Mouse (Mus musculus) neutrophil, adult 5-6 weeks (primary cell): ENCODE data around the gene Gpr160. TPM values are rescaled to one million over a fixed set of nuclear protein-coding genes. Genes with fewer than 3 reads are reported as not detected.
A peak's percentile ranks its signal among the peaks of the same experiment; 100 is the strongest.
"Not testable (repeated sequence)": the region's sequence is repeated elsewhere in the genome, so short reads cannot be mapped to it uniquely, and the experiment has no call there.

Experiments used
- ATAC-seq: fragments of 151-379, 151-347 bp; 2 replicates; pipeline ENCODE4 v1.8.0; 2017; ENCODE audit warnings: mild to moderate bottlenecking, moderate TSS enrichment; ENCODE audit not compliant: insufficient number of reproducible peaks, poor library complexity, low FRiP score, severe bottlenecking; ENCODE audit errors: extremely low read depth
- total RNA-seq: library from RNA; stranded (forward); fragments of 200-1000 nt; gene quantifications from 2 replicates; pipeline ENCODE4 v1.2.3, GENCODE M21; 2017

The Gpr160 gene
- total RNA-seq, result 2.7 and 4.8 TPM in 2 replicates

DNA sequence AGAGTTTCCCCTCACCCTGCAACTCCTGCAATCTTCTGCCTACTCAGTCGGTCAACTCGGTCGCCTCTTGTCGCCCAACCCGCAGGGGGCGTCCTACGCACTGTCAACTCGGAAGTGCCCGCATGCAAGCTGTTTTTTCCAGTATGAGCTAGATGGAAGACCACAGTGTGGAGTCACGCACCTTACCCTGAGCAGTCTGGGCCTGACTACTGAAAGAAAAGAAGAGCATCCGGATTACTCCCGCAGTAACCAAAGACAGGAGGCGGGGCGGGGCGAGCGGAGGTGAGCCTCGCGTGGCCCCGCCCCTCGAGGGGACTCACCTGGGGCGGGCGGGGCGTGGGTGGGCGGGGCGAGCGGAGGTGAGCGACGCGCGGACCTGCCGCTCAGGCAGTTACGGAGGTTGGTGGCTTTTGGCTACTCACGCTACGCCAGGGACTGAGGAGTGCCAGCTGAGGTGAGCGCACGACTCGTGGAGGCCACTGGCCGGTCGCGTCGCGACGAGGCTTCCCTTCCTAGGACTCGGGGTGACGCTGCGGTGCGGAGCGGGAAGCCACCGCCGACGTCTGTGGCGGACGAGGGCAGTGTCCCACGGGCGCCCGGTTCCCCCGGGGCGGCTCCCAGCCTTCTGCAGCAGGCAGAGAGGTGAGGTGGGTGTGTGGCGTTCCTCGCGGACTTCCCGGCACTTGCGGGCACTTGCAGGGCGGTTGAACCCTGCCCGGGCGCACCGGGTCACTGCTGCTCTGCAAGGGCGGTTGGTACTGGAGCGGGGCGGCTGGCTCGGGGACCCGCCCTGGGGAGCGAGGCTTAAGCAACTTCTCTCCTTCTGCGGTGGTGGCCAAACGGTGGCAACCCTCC lies at the start of gene Gpr160:
Gpr160 (plus strand) TSS at position 347 of the 855 bp plus-strand sequence.
- ATAC-seq, result peak; percentile 75

DNA sequence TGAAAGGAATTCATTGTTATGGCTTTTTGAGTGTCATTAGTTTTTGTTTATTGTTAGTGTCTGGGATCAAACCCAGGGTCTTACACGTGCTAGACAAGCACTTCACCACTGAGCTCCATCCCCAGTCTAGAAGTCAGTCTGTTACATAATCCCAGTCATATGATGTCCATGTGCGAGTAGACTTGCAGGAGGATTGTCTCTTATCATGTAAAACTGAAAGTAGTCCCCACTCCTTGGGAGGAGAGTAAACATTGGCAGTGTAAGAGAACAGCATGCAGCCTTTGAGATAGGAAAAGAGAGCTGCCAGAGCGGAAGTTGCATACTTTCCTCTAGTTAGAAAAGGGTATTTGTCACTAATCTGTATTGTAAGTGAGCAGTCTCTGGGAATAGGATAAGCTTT lies 42.9 kb upstream of the Gpr160 start:
- ATAC-seq, result no peak

DNA sequence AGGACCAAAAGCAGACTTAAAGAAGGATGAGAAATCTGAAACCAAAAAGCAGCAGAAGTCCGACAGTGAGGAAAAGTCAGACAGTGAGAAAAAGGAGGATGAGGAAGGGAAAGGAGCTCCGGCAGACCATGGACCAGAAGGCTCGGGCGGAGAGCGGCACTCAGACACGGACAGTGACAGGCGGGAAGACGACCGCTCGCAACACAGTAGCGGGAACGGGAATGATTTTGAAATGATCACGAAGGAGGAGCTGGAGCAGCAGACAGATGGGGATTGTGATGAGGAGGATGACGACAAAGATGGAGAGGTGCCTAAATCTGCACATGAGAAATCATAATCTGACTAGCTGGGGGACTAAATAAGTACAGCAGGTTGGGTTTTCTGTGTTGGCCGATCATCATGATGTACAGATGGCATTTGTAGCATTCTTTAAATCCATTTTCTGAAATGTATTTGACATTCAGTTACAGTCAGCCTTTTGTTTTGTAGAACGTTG lies 37.1 kb upstream of the Gpr160 start:
- ATAC-seq, result no peak

DNA sequence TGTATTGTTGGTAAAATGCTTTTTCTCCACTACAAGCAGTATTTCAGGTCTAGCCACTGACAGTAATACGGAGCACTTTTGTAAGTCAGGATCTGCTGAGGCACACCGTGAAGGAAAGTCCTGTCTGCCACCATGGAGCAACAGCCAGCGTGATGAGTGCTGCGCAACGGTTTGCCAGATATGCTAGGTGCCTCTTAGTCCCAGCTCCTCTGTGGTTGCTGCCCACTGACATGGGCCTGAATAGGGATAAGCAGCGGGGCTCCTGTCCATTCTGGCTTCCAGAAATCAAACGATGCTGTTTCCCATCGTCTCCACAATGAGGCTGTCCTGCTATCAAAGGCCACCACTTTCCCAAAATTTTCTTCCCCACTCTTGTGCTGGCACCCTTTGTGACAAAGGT lies 33.6 kb upstream of the Gpr160 start:
- ATAC-seq, result no peak

DNA sequence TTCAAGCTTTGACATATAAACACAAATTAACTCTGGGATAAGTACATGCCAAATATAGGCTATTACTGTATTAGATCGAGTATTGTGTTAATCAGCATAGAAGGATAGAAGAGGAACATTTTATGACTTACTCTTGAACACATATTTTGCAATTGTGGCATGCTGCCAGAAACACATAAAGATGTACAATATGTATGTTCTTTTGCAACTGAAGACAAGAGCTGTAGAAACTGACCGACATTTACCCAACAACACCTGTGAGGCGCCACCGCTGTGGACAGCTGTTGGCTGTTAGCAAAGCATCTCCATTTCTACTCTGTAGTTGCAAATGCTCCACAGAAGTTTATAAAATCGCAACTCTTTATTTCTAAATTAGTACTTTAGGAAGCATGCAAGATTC lies 29.7 kb upstream of the Gpr160 start:
- no peak for ATAC-seq

DNA sequence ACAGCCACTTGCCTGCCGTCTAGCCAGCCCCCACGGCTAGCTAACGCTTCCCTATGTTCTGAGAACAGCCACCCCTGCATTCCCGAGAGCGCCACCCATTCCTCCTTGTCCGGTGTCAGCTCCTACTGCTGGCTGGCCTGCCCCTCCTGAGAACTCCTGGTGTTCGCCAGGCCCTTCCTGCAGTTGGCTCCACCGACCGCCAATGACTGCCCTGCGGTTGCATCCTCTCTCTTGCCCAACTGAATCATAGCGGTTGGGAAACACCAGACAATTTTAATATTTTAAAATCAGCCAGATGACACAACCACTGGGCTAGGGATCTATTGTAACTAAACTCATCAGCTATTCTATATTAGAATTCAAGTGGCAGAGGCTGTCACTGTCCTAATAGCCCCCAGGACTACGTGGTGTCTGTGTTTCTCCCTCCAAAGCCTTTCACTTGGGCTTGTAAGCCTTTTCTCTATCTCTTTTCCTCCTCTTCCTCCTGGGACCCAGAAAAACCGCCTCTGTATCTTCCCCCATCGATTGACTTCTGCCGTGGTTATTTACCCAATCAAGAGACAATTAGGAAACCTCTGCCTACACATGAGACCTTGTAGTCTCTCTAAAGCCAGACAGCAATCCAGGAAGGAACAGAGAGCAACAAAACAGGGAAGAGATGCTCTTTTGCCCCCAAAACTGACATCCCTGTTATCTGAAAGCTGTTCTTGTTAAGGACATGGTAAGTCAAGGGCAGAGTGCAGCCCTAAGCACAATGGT lies 23.7 kb upstream of the Gpr160 start:
- ATAC-seq, result no peak

DNA sequence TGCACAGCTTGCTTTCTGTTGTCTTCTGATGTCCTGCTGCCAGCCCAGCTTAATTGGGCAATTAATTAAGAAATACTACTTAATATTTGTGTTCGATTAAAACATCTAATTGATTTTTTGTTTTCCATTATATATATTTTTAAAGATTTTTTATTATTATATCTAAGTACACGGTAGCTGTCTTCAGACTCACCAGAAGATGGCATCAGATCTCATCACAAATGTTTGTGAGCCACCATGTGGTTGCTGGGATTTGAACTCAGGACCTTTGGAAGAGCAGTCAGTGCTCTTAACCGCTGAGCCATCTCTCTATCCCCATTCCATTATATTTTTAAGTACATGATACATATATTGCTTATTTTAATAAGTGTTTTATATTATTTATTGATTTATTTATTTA lies 22.5 kb upstream of the Gpr160 start:
- no peak for ATAC-seq

DNA sequence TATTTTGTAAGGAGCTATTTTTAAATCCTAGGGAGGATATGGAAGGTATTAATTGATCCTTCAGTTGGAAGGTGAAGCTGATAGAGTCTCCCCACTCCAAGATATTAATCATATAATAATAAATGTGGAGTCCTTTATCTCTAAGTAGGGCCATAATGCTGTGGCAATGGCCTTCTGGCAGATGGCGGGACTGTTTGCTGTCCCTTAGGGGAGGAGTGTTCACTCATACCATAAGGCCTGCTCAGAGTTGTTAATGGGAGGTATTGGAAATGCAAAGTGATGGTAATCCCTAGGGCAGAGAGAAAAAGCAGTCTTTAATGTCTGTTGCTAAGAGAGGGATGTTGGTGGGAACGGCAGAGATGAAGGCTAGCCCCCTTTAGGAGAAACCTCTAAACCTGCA lies 10.0 kb upstream of the Gpr160 start:
- no peak for ATAC-seq

DNA sequence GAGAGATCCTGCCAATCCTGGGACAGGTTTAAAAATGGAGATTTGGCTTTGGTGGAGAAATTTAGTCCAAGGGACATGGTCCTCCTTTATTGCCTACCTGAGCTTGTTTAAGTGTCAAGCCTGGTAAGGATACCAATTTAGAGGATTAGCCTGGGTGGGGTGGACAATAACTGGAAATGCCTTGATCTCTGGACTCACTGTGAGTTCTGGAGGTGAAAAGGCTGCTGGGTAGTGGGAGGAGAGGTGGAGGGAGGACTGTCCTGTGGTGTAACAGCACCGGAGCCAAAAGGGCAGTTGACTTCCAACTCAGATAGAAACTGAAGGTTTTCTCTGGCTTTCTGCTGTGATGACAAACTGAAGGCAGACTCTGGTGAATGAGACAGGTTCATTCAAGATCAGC lies 8.3 kb upstream of the Gpr160 start:
- ATAC-seq, result no peak

DNA sequence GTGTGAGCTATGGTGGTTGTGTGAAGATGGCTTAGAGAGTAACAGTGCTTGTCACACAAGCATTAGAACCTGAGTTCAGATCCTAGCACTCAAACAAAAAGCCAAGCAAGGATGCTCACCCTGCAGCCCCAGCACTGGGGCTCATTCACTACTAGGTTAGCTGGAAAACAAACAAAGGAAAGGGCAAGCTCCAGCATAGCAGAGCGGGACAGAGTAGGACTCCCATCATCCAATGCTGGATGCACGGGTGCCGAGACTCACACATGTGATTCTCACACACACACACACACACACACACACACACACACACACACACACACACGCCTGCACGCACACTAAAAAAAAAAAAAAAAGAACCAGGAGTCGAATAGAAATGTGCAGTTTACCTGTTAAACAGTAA lies 4.3 kb upstream of the Gpr160 start:
- no peak for ATAC-seq

DNA sequence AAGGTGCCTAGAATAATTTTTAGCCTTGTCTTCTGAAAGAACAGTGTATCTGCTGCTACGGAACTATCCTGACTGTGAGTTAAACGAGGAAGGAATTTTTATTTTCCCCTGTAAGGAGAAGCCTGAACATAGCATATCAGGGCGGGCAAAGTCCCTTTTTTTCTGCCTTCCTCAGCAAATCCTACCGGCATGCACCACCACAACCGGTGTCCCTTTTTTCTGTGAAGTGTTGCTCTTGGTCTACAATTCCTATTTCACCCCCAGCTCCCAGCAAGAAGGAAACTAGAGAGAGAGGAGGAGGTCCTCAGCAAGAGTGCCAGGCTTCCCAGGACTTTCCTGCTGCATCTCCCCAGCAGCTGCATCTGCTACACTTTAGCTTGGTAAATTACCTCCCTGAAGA lies 2.2 kb upstream of the Gpr160 start:
- no peak for ATAC-seq

DNA sequence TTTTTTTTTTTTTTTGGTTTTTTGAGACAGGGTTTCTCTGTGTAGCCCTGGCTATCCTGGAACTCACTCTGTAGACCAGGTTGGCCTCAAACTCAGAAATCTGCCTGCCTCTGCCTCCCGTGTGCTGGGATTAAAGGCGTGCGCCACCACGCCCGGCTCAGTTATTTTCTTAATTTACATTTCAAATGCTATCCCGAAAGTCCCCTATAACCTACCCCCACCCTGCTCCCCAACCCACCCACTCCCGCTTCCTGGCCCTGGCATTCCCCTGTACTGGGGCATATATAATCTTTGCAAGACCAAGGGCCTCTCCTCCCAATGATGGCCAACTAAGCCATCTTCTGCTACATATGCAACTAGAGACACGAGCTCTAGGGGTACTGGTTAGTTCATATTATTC lies 3.8 kb downstream of the Gpr160 start:
- not testable (repeated sequence) for ATAC-seq

DNA sequence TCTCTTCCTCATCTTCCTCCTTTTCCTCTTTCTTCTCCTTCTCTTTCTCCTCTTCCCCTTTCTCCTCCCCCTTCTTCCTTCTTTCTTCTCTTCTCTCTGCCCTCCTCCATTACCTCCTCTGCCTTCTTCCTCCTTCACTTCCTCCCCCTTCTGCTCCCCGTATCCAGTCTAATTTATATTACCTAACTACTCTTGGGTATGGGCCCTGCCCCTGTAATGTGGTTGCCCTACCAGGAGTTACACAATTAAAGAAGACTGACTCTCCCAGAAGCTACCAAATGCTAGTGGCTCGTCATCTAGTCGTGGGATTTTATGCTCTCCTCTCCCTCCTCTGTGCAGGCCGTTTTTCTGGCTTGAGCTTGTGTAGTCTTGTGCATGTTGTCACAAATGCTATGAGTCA lies 5.0 kb downstream of the Gpr160 start:
- ATAC-seq, result no peak

DNA sequence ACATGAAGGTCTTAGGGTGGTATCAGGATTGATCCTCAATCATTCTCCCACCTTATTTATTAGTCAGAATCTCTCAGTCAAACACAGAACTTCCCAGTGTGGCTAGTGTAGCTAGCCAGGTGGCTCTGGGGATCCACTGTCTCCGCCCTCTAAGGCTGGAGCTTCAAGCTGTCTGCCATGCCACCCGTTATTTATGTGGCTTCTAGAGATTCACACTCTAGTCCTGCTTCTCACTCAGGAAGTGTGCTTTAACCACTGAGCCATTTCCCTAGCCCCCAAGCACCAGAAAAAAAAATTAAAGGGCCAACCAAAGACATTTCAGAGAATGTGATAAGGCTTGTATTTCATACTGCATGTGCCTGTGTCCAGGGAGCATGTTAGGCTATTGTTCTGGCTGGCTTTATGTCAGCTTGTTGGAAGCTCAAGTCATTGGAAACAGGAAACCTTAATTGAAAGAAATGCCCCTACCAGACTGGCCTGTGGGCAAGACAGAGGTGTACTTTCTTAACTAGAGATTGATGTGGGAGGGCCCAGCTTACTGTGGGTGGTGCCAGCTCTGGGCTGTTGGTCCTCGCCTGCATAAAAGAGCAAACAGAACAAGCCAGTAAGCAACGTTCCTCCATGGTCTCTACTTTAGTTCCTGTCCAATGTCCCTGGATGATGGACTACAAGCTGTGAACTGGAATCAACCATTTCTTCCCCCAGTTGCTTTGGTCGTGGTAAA lies 8.1 kb downstream of the Gpr160 start:
- no peak for ATAC-seq

DNA sequence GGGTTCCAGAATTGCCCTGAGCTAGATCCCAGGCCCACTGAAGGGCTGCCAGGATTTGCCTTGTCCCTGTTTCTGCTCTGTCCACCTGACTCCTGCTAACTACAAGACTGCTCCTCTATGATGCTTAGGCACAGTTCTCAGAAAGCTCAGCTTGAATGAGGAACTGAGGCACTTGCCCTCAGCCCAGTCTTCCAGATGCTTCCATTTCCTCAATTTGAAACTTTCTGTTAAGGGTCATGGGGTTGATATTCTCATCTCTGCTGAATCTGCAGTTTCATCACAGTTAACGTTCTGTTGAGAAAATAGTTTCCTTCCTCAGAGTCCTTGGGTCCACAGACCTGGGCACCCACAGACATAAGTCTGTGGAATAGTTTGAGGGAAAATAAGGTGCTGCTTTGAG lies 8.9 kb downstream of the Gpr160 start:
- peak; percentile 75 for ATAC-seq

DNA sequence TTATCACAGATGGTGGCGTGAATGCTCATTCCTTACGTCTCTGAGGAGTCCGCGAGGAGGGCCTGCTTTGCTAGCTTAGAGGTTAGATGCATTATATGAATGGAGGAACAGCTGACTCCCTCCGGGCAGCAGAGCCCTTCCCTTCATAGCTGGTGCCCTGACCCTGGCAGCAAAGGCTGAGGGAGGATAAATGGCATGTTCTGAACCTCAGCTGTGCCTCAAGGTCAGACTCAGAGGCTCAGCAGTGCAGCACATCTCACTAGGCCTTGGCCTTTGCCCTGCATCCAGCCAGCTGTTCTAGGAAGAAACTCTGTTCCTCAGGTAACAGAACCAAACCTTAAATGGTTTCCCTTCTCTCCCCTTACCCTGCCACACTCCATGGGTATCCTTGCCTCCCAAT lies 12.4 kb downstream of the Gpr160 start:
- ATAC-seq, result no peak

DNA sequence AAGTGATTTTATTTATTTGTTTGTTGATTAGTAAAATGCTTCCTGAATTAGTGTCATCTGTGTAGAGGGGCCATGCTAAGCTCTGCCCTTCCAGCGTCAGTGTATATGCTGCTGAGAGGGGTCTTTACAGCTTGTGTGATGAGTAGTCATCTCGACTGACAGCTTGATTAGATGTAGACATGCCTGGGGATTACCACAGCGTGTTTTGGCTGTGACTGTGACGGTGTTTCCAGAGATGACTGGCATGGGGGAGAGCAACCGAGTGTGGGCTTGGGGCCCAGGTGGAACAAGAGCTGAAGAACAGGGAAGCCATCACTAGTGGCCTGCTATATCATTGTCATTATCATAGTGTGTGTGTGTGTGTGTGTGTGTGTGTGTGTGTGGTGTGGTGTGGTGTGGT lies 12.9 kb downstream of the Gpr160 start:
- ATAC-seq, result no peak

DNA sequence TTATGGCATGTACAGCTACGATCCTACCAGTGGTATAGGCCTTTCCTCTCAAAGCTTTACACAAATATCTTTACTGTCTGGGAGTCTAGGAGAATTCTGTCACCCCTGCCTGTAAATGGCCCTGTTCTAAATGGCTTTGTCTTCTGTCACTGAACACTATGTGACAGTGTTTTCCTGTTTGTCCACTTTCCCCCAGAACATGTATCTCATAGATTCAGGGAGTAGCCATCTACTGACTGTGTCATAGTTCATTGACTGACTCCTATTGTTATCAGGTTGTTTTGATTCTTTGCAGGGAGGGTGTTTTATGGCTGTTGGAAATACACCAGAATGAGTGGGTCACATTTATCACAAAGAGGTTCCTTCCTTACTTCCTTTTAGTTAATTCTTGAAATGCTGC lies 14.2 kb downstream of the Gpr160 start:
- no peak for ATAC-seq

DNA sequence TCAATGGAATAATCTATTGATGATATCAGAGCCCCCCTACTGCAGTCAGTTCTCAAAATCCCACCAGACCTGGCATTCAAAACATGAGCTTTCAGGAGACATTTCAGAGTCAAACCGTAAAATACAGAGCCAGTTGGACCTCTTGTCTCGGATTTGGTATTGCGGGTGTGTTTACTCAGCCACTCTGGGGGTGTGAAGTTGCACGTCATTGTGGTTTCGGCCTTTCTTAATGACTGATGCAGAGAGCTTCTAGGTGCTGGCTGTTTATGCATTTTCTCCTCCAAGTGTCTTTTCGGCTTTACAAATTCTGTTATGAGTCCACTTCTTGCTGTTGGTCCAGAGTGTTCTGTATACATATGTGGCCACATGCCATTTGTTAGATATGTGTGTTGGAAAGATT lies 21.0 kb downstream of the Gpr160 start:
- no peak for ATAC-seq

DNA sequence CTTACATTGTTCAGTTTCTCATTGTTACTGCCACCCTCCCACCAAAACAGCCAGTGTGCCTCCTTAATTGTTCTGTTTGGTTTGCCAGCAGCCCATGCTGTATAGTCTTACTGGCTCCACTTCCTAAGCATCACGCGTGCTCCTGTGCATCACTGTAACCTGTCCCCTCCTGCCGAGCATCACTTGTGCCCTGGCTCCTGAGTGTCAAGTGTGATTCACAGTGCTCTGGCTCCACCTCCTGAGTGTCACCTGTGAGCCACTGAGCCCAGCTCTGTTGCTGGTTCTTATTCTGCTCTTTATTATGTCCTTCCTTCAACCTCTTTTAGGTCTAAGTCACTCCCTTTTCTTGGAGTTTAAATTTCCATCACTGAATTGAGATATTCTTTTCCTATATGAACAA lies 31.7 kb downstream of the Gpr160 start:
- ATAC-seq, result no peak
